Mouse (Mus musculus) ZHBTc4 (cell line): ENCODE measurements around the gene Runx2.

Source experiments
- DNase-seq: peaks from one replicate; pipeline ENCODE4 v3.0.0-alpha.2; 2011; ENCODE audit warnings: low read depth, low spot score

Runx2 gene

DNA sequence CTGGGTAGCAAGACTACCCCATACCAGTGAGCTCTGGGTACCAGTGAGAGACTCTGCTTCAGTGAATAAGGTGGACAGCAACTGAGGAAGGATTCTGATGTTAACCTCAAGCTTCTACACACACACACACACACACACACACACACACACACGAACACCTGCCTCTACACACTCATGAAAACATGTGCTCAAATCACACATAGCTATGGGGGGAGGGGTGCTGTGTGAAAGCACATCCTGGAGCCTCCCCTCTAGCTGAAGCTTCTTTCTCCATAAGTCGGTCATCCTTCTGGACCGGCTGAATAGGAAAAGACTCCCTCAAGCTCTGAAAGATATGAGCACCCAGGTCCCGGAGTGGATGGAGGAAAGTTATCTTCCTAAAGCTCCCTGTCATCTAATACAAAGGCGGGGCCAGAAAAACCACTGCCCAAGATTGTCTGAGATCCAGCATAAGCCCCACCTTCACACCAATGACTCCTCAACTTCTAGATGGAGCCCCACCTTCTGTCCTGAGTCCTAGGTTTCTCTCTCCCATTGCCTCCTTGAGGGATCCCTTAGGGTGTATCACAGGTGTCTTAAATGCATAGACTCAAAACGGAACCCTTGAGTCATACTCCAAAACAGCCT is 152.4 kb downstream of the Runx2 start:
- no peak for DNase-seq

DNA sequence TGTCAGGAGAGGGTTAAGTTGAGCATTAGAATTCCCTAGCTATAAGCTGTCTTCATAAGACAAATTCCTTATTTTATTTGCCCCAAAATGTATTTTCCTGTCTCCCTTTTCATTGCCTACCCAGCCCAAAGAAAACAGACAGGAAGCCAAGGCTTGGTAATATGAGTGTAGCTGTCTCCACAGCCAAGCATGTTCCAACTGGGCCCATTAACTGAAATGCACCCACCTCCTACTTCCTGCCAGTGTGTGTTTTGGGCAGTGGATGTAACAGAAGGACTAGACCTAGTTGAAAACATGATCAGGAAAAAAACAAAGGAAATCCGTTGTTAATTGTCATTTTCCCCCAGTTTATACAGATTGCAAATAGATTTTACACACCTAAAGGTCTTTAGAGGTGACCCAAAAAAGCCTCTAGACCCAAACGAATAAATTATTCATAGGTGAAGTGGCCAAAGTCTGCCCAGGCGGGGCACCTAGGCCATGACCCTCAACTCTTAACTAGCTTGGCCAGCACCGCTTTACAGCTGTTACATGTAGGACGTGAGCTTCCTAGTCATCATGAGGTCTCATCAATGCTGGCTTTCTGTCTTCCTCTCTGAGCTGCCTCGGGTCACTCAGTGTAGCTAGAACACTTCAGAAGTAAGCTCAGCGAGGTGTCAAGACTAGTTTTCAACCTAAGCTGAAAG is 154.3 kb downstream of the Runx2 start:
- no peak for DNase-seq

DNA sequence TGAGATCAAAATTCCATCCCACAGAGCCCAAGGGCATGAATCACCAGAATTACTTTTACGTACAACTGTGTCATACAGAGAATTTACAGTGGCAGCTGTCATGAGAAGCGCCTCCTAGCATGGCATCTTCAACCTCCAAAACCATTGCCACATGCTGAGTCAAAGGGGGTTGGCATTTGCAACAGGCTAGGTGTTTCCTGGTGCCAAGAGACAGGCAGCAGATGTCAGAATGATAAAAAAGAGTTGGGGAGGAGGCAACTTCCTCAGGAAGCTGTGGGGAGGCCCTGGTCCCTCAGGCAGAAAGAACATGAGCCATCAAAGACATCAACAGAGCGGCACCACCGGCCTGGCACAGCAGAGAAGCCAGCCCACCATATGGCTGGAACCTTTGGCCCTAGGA is 160.1 kb downstream of the Runx2 start:
- DNase-seq: no peak

DNA sequence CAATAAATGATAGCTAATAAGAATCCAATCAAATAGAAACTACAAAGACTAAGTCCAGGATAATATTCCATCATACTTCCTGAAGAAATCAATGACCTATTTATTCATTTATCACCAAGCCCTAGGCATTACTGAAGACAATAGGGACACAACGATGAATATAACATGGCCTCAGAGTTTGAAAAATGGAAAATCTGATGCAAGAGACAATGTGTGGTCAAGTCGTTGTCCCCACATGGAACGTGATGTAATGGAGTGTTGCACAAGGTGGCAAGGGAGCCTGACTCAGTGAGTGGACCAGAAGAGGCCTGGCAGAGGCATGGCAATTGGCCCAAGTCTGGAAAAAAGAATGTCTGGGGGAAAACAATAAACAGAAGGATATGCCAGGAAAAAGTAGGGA is 161.5 kb downstream of the Runx2 start:
- DNase-seq: no peak

DNA sequence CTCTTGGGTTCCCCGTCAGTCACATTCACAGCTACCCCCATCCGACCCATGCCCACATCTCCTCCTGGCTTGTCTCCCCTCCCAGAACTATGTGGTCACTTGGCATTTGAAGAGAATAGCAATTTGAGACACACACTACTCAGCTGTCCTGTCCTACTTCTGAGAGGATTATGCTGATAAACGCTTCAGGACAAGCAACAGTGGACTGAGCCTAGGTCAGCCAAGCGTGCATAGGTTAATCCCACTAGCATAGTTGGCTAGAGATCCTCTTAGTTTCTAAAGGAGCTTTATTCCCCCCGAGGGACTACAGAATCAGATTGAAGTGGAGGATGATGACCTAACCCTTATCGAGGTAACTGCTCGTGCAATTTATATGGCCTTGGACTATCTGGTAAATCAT is 162.5 kb downstream of the Runx2 start:
- no peak for DNase-seq

DNA sequence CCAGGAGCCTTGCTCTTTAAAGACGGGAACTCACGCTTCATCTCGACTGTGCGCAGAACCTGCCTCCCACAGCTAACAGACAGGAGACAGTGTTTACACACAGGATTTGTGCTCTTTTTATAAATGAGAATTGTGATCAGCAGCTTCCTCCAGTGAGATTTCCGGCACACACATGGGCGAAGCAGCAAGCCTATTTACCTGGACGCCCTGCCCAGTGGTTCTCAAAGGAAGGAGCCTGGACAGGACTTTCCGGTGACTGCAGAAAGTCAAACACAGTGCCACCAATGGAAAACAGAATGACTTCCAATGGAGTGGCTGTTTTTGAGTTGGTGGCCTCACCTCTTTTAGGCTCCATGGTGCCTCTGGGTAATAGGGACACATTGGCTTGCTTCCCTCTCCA is 163.0 kb downstream of the Runx2 start:
- DNase-seq: no peak

DNA sequence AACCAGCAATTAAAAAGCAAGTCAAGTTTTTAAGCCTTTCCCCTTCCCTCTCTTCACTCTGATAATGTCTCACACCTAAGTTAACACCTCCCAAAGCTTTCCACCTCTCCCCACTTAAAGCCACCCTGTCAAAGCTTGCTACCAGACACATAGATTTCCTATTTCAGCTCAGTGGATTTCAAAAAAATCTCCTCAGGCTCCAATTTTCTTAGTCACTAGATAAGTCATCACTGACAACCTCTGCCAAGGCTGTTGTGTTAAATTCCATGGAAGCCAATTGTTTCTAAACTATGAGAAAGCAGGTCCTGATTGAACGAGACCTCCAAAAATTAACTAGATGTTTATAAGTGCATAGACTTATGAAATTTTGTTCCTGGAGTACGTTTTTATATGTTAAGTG is 164.2 kb downstream of the Runx2 start:
- no peak for DNase-seq

DNA sequence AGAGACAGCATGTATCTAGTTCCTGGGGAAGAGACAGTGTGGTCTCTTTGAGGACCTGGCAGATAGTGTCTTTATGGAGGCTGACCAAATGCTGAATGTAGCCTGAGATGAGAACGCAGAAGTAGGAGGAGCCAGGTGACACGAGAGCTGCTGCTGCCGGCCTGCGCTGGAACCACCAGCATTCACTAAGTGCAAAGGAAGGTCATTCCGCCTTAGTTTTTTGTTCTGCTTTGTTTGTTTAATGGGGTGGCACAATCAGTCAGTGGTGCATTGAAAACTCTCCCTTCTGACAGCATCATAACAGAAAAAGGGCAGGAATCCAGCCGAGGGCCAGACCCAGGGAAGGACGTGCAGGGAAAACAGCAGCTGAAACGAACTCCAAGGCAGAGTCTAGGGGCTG is 165.5 kb downstream of the Runx2 start:
- peak; percentile 70 for DNase-seq

DNA sequence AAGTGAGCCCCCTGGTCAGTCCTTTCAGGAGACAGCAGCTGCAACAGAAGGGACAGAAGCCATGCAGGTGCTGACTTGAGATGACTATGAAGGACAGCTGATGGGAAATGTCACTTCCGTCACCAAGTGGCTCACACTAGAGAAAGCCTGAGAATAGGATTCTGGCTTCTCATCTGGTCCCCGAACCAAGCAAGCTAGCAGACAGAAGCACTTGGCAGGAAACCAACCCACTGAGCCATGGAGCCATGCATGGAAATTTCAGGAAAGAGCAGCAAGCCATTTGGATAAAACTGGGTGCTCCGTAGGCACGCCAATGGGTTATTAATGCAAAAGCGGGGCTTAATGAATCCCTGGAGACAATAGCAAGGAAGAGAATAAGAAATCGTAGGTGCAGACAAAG is 166.7 kb downstream of the Runx2 start:
- DNase-seq: no peak

DNA sequence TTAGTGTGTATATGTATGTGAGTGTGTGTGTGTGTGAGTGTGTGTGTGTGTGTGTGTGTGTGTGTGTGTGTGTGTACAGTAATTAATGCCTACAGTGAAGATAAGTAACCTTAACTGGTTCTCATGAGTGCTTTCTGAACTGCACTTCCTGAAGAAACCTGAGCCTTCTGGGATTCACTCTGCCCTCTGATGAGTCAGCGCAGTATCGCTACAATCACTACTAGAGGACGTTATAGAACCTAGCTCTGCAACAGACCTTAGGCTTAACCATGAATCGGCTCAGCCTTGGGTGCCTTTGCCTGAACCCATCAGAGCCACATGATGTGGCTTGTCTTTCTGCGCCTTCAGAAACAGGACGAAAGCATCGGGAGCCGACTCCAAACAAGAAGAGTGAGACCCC is 169.5 kb downstream of the Runx2 start:
- DNase-seq: no peak

DNA sequence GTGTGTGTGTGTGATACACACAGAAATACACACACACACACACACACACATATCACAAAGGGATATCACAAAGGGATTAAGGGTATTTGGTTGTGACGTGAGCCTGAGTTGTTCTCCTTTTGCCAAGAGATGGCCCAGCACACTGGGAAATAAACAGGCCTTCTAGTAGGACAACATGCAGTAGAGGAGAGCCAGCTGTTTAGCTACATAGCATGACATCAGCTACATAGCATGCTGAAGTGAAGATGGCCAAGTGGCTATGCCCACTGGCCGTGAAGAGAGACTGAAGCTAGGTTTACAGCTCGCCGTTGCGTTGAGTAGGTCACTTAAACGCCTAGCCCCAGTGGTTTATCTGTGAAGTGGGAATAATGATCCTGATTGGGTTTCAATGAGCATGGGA is 171.3 kb downstream of the Runx2 start:
- DNase-seq: no peak

DNA sequence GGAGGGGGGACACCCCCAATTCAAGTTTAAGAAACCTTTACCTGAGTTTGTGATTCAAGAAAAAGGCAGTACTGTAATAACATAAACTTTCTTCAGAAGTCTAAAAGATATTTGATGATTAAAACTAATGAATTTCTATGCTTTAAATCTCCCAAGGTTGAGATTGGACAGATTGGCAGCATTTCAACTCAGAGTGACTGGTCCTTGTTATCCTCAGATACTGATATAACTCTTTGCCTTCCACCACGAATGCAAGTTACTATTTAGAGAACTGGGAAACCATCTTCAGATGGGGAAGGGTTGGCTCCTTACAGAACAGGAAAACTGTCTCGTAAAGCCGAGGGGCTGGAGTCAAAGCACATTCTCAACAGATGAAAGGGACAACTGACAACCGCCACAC is 172.5 kb downstream of the Runx2 start:
- DNase-seq: no peak

DNA sequence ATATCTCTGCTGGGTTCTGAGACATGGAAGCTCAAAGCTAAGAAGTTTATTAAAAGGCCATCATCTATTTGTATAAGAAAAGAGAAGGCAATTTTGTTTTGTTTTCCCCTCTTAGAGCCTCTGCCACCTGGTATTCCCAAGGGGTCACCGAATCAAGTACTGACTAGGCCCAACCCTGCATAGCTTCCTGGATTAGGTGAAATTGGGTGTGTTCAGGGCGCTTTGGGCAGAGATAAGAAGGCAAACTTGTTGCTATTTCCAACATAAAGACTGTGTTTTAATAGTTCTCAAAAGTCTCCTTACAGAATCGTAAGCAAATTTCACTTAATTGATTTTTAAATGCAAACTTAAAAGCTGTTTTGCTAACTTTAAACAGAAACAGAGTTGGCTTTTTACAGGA is 173.7 kb downstream of the Runx2 start:
- DNase-seq: no peak

DNA sequence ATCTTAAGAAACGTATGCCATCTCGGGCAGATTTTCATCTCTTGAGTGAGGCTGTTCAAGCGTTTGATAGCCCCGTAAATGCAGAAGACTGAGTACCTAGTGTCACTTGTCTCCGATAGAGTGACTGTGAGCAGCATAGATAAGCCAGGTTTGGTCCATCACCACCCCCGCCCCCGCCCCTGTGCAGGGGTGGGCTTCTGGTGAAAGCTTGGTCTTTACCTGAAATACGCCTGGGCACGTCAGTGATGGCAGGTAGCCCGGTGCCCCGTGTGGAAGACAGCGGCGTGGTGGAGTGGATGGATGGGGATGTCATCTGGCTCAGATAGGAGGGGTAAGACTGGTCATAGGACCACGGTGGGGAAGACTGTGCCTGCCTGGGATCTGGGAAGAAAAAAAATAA is 175.2 kb downstream of the Runx2 start:
- DNase-seq: no peak

DNA sequence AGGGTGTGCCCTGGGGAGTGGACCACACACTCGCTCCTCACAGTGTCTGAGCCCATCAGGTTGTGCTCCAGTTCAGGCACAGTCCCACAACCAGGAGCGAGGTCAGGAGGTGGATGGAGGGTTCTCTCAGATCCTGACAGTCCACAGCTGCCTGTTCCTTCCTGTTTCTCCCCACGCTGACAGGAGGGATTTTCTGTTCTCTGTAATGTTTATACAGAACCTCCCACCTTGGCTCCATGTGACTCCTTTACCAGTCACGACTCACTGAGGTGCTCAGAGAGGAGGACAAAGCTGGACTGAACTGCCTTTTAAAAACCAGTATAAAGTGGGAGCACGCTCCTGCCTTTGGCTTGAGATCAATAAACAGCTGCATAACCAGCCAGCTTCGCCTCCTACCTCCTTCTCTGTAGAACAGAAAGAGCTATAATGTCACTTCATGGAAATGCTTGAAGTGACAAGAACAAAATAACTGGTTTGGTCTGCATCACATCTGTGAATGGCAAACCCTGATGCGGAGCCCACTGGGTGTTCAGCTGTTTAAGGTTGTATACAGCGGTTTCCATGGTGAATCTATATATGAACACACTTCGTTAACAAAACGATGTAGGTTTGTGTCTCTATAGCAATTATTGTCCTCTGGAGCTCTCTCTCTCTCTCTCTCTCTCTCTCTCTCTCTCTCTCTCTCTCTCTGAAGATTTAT is 177.3 kb downstream of the Runx2 start:
- DNase-seq: no peak

DNA sequence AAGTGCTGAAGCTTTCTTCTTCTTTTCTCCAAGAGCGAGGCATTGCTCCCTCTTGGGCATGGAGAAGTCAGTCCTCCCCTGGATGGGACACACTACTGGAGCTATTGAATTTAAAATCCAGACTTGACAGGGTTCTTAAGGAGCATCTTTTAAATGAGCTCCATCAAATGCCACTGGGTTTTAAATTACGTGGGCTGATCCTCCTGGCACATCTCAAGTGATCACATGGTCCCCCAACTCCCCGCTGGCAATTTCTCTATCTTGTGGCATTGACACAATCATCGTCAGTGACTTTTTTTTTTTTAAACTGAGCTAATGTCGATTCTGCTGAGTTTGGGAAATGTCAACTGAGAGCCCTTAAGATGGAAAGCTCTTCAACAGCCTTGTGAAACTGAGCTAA is 180.1 kb downstream of the Runx2 start:
- DNase-seq: no peak

DNA sequence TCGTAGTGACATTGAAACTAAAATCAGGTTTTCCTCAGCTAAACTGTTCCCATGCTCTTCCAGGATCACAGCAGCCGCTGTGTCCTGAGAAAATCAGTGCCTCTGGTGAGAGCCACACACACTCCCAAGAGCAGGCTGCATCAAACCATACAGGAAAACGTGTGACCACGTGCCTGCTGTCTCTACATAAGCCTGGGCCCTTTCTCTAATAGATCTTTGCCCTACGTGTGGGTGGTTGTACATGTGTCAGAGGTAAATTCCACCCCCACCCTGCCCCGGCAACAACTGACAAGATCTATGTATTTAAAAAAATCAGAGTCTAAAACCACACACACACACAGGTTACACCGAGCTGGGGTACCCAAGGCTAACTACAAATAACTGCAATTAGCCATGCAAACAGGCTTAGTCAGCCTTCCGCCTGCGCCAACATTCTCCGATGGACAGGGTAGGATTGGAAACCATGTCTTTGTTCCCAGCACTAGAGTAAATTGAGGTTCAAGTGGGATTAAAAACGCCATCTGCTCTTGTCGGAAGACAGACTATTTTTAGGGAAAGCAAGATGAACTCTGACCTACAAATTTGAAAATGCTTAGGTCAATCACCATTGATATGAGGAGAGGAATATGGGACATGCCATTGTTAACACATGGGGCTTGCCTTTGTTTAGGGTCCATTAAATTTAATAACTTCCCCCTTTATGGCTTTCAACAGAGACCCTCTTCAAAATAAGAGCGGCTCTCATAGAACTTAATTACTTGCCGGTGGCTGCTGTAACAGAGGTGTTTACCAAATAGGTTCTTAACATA is 180.8 kb downstream of the Runx2 start:
- DNase-seq: no peak

DNA sequence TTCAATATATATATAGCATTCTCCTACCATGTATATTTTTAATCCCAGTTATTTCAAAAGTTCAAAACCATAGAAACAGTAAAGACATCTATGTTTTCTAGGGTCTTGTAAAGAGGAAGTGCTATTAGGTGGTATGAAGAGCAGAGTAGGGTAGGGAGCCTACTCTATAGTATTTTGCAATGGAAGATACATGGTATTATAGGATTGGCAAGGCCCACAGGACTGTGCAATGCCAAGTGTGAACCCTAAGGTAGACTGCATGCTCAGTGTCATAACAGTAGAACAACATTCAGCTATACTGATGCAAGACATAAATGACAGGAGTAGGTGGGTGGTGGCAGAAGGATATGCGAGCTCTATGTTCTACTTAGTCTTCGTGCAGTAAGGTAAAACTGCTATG is 181.7 kb downstream of the Runx2 start:
- DNase-seq: no peak

DNA sequence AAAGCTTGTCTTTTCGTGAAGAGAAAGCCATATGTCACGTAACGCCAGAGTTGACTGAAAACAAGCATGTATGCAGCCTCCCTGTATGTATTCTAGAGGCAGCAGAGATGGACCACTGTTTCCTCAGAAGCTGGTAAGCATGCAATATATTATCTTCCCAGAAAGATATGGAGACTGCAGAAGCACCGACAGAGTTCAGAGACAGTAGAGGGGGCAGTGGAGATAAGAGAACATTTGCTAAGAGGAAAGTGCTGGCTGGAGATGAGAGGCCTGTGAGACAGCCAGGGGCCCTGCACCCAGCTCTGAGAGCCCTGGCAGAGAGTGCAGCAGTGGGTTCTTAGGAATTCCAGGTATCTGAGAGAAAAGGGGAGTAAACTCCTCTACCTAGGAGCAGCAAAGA is 182.3 kb downstream of the Runx2 start:
- no peak for DNase-seq

DNA sequence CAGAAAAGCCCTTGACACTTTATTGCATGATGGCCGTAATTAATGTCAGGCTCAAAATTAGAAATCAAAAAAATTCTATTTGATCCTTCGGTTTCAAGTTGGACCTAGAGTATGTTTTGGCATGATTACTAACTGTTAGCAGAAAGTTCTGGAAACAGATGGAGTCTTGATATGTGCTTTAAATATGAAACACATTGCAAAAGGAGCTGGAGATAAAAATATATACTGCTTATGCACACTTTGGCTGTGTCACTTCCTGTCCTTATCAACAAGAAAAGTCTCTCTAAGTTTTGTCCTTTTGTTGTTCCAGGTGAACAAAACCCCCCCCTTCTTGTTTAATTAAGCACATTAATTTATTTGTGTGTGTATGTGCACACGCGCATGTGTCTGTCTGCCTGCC is 183.0 kb downstream of the Runx2 start:
- no peak for DNase-seq

DNA sequence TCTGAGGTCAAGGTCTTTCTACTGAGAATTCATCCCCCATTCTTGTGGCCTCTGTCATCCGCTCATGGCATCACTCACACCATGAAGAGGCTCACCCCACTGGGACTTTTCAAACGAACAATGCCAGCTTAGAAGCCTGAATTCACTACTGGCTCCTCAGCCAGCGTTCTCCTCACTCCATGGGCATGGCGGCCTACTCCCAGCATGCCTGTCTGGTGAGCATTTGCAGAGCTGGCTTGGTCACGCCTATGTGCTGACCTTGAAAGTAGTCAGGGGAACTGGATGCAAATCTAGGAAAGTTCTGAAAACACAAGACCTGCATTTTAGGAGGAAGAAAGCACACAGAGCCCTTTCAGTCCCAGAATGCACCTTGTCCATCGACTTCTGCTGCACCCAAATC is 187.3 kb downstream of the Runx2 start:
- peak; percentile 43 for DNase-seq

DNA sequence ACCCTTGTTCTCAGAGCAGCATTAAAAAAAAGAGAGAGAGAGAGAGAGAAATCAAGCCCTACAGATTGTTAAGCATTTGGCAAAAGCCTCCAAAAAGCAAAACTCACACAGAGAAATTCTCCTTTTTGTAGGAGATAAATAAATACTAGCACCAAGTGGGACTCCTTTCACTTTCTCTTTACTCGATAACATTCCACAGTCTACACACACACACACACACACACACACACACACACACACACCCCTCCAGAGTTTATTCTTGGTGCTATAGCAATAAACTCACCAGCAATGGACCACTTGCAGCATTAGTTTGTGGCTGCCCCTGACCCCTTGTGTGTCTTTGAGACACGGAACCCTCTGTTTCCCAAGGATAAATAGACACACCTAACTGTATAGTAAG is 190.9 kb downstream of the Runx2 start:
- no peak for DNase-seq
